Comparison of ENCODE assay signal across 8 mouse cellular contexts in genomic region chr7:60003006-60003865, GRCm38 (mm10). TPM values are rescaled to one million over a fixed set of nuclear protein-coding genes. Genes with fewer than 3 reads are reported as not detected.
DNase-seq lines count a peak whose midpoint lies in the region; ATAC-seq and TF ChIP-seq lines count a peak whose summit lies in the region.

No protein-coding gene starts in this region.

- H3K4me2 ChIP-seq in heart, embryonic 11.5 days, result peak overlapping the region; percentile 64
- peak overlapping the region; percentile 65 for H3K4me2 ChIP-seq in heart, postnatal 0 days (ENCODE audit: low read depth, low read length)
- peak overlapping the region; percentile 44 for H3K4me2 ChIP-seq in midbrain, embryonic 14.5 days (ENCODE audit: low read length)

- ATAC-seq in heart, embryonic 11.5 days (replicated peaks; ENCODE audit: insufficient number of reproducible peaks, low FRiP score, low TSS enrichment), result 0 out of 2 replicates have a peak, but pooled peaks have one; percentile 37
- no peak for ATAC-seq in heart, postnatal 0 days (ENCODE audit: insufficient read depth, low read depth)
- peak; percentile 78 for ATAC-seq in midbrain, embryonic 14.5 days (ENCODE audit: low FRiP score, low TSS enrichment)

- no peak for TF ChIP-seq EP300 in heart, postnatal 0 days (IDR thresholded peaks at IDR 0.05; ENCODE audit: low read depth)

- H3K27me3 ChIP-seq in heart, embryonic 11.5 days (ENCODE audit: control insufficient read depth, insufficient read depth, low read length), result no peaks in the 10 kb centered on the region
- H3K27me3 ChIP-seq in heart, postnatal 0 days (ENCODE audit: control insufficient read depth, insufficient read depth, low read length), result no peaks in the 10 kb centered on the region
- no peaks in the 10 kb centered on the region for H3K27me3 ChIP-seq in midbrain, embryonic 14.5 days (ENCODE audit: control insufficient read depth, insufficient read depth, low read length)

- H3K4me3 ChIP-seq in heart, embryonic 11.5 days (ENCODE audit: low read depth, low read length), result peak overlapping the region; percentile 55
- peak overlapping the region; percentile 96 for H3K4me3 ChIP-seq in cortical plate, adult 2 months (ENCODE audit: insufficient read depth, low read length)
- H3K4me3 ChIP-seq in heart, postnatal 0 days (ENCODE audit: low read depth, low read length), result peak overlapping the region; percentile 56
- H3K4me3 ChIP-seq in midbrain, embryonic 14.5 days (replicated peaks; ENCODE audit: low read depth, low read length), result peak overlapping the region; percentile 60

- peak; percentile 46 for TF ChIP-seq POLR2A in cortical plate, adult 2 months (IDR thresholded peaks at IDR 0.05; ENCODE audit: extremely low read depth, insufficient read depth, low read length)

- no peak overlapping the region for H3K27ac ChIP-seq in heart, embryonic 11.5 days (ENCODE audit: low read depth, low read length)
- H3K27ac ChIP-seq in cortical plate, adult 2 months (ENCODE audit: insufficient read depth, low read length), result peak overlapping the region; percentile 66
- no peak overlapping the region for H3K27ac ChIP-seq in heart, postnatal 0 days (ENCODE audit: low read depth)
- H3K27ac ChIP-seq in midbrain, embryonic 14.5 days (replicated peaks; ENCODE audit: low read depth, low read length), result peak overlapping the region; percentile 89

- 41% methylated on average over 12 of the region's 12 CpGs for WGBS in heart, embryonic 11.5 days (ENCODE audit: insufficient replicate concordance)
- WGBS in heart, postnatal 0 days, result 59% methylated on average over 12 of the region's 12 CpGs
- WGBS in midbrain, embryonic 14.5 days, result 50% methylated on average over 12 of the region's 12 CpGs

- no peaks in the 10 kb centered on the region for H3K36me3 ChIP-seq in heart, embryonic 11.5 days (ENCODE audit: control insufficient read depth, insufficient read depth, low read length)
- no peaks in the 10 kb centered on the region for H3K36me3 ChIP-seq in heart, postnatal 0 days (replicated peaks; ENCODE audit: control insufficient read depth, insufficient read depth, low read length)
- H3K36me3 ChIP-seq in midbrain, embryonic 14.5 days (ENCODE audit: control insufficient read depth, insufficient read depth, low read length), result no peaks in the 10 kb centered on the region

- H3K4me1 ChIP-seq in heart, embryonic 11.5 days (ENCODE audit: control insufficient read depth, insufficient read depth, low read length), result no peaks in the 10 kb centered on the region
- no peaks in the 10 kb centered on the region for H3K4me1 ChIP-seq in cortical plate, adult 2 months (ENCODE audit: control insufficient read depth, insufficient read depth, low read length)
- H3K4me1 ChIP-seq in heart, postnatal 0 days (ENCODE audit: control insufficient read depth, insufficient read depth), result no peaks in the 10 kb centered on the region
- H3K4me1 ChIP-seq in midbrain, embryonic 14.5 days (ENCODE audit: control insufficient read depth, insufficient read depth, low read length), result no peaks in the 10 kb centered on the region

- DNase-seq in heart, adult 11 months, result no peak
- DNase-seq in heart, postnatal 0 days (ENCODE audit: low spot score), result no peak
- peak; percentile 35 for DNase-seq in left cerebral cortex, adult 11 months (ENCODE audit: low spot score)
- DNase-seq in midbrain, embryonic 14.5 days, result peak; percentile 88
- no peak for DNase-seq in ovary, postnatal 36 days (ENCODE audit: low spot score)
- DNase-seq in adrenal gland, adult 2 months, result no peak

- no peak for TF ChIP-seq CTCF in cortical plate, adult 2 months (IDR thresholded peaks at IDR 0.05; ENCODE audit: extremely low read depth, insufficient read depth, low read length)
- TF ChIP-seq CTCF in heart, postnatal 0 days (IDR thresholded peaks at IDR 0.05; ENCODE audit: low read depth), result no peak

- peak overlapping the region; percentile 64 for H3K9ac ChIP-seq in heart, embryonic 11.5 days (ENCODE audit: low read depth, low read length)
- H3K9ac ChIP-seq in heart, postnatal 0 days (replicated peaks; ENCODE audit: low read depth, low read length), result peak overlapping the region; percentile 54; the same call in 1 of the 2 replicates
- H3K9ac ChIP-seq in midbrain, embryonic 14.5 days (replicated peaks; ENCODE audit: low read length), result peak overlapping the region; percentile 74

- H3K9me3 ChIP-seq in heart, embryonic 11.5 days (replicated peaks; ENCODE audit: control insufficient read depth, low read length), result peaks cover 22% of the 10 kb centered on the region
- no peaks in the 10 kb centered on the region for H3K9me3 ChIP-seq in heart, postnatal 0 days (replicated peaks; ENCODE audit: control insufficient read depth, low read length)
- H3K9me3 ChIP-seq in midbrain, embryonic 14.5 days (ENCODE audit: control insufficient read depth, low read length), result peaks cover 16% of the 10 kb centered on the region

RNA-seq across cellular contexts. Expression of gene Snurf, which starts 1.6 kb away (rescaled TPM):
- 42.1 and 54.2 TPM in 2 replicates for polyA plus RNA-seq in heart, embryonic 11.5 days (2014; fragmentation: Nextera tagmentation; extraction: Ambion mirVana)
- not detected in 2 replicates for polyA plus RNA-seq in cortical plate, adult 2 months (2012; rRNA removed)
- total RNA-seq in heart, postnatal 0 days (2014; rRNA removed; ENCODE audit: low replicate concordance), result not detected in 2 replicates
- 62.9 and 70.7 TPM in 2 replicates for polyA plus RNA-seq in heart, postnatal 0 days (2015; fragmentation: Nextera tagmentation; extraction: Ambion mirVana)
- polyA plus RNA-seq in midbrain, embryonic 14.5 days (2014; fragmentation: Nextera tagmentation; extraction: Ambion mirVana), result 590 and 696 TPM in 2 replicates
- total RNA-seq in adrenal gland, adult 2 months (2021), result 100 to 1,000 TPM in 1 of 2 experiments, 10 to 100 TPM in 1; 61.2 to 109 TPM
- polyA plus RNA-seq in adrenal gland, adult 2 months (2012; rRNA removed), result not detected in 2 replicates

RNA-seq across cellular contexts. Expression of gene Gm38393, which starts 1.6 kb away (rescaled TPM):
- 0.72 and 0.73 TPM in 2 replicates for polyA plus RNA-seq in heart, embryonic 11.5 days (2014; fragmentation: Nextera tagmentation; extraction: Ambion mirVana)
- polyA plus RNA-seq in cortical plate, adult 2 months (2012; rRNA removed), result 13.8 and 14.7 TPM in 2 replicates
- total RNA-seq in heart, postnatal 0 days (2014; rRNA removed; ENCODE audit: low replicate concordance), result 3.9 and 10.0 TPM in 2 replicates
- 0.30 and 0.38 TPM in 2 replicates for polyA plus RNA-seq in heart, postnatal 0 days (2015; fragmentation: Nextera tagmentation; extraction: Ambion mirVana)
- polyA plus RNA-seq in midbrain, embryonic 14.5 days (2014; fragmentation: Nextera tagmentation; extraction: Ambion mirVana), result 7.9 and 10.8 TPM in 2 replicates
- total RNA-seq in adrenal gland, adult 2 months (2021), result 1 to 10 TPM; 1.2 to 3.0 TPM
- 15.2 and 29.4 TPM in 2 replicates for polyA plus RNA-seq in adrenal gland, adult 2 months (2012; rRNA removed)

Comparison
In these comparisons a context has a peak if more than half of its experiments do, and no peak if none do; other contexts are left out.
1. H3K27ac ChIP-seq: peak in cortical plate, adult 2 months (single experiment) and midbrain, embryonic 14.5 days (single experiment); none in heart, embryonic 11.5 days (single experiment) and heart, postnatal 0 days (single experiment).
2. DNase-seq: peak in left cerebral cortex, adult 11 months (single experiment) and midbrain, embryonic 14.5 days (single experiment); none in heart, adult 11 months (single experiment), heart, postnatal 0 days (single experiment), ovary, postnatal 36 days (single experiment) and adrenal gland, adult 2 months (single experiment).
3. RNA of gene Snurf, which starts 1.6 kb away (polyA plus RNA-seq): 590 to 696 TPM in midbrain, embryonic 14.5 days, 62.9 to 70.7 TPM in heart, postnatal 0 days and 42.1 to 54.2 TPM in heart, embryonic 11.5 days; not detected in cortical plate, adult 2 months and not detected in adrenal gland, adult 2 months; every median in the first group is over 10 times any median in the second.
4. Peak in every context shown above with its lines, with median percentiles within 50 percentile points of each other: H3K4me2 ChIP-seq, H3K4me3 ChIP-seq and H3K9ac ChIP-seq.